9 mouse cellular contexts compared by ENCODE assay signal in the genomic region with DNA sequence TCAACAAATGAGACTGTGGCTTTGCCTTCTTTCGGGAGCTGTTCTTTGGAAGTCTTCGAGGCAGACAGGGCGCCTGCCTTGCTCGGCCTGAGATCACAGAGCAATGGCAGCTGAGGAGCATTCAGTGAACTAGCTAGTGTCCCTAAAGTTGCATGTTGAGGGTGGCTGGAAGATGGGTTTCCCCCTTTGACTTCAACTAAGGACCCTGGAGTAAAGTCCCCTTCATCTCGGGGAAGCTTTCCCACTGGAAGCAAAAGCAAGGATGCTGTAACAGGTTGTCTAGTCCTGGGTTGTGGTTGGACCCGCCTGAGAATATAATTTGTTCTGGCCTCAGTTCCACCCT.
DNase-seq lines count a peak whose midpoint lies in the region; ATAC-seq and TF ChIP-seq lines count a peak whose summit lies in the region.
"Had no signal": no experiment of that assay in that cellular context is flagged by ENCODE, and none has a peak within 500 bp of the region (broad histone marks: within the 10 kb centered on the region; RNA-seq: fewer than 3 reads in every experiment).

No protein-coding gene starts in this region.

- intact Hi-C loops in left cerebral cortex, adult 2 months (cut with DNase I), result loop anchor here (2.0 to 5.0 kb wide), 4 partner anchors 49 to 176 kb away; no protein-coding TSS in a partner anchor

- WGBS in embryonic facial prominence, embryonic 15.5 days, result 17% methylated on average over 6 of the region's 6 CpGs
- WGBS in intestine, embryonic 14.5 days, result 20% methylated on average over 6 of the region's 6 CpGs
- 14% methylated on average over 6 of the region's 6 CpGs for WGBS in neural tube, embryonic 12.5 days

- H3K4me3 ChIP-seq in left cerebral cortex, adult 2 months, result peak overlapping the region; percentile 64
- H3K4me3 ChIP-seq in embryonic facial prominence, embryonic 15.5 days (replicated peaks), result peak overlapping the region; percentile 61
- H3K4me3 ChIP-seq in intestine, embryonic 14.5 days (ENCODE audit: low read depth, low read length), result peak overlapping the region; percentile 49
- H3K4me3 ChIP-seq in neural tube, embryonic 12.5 days, result peak overlapping the region; percentile 60

- H3K27me3 ChIP-seq in embryonic facial prominence, embryonic 15.5 days, result peaks cover 4% of the 10 kb centered on the region
- peaks cover 26% of the 10 kb centered on the region; the same call in 1 of the 2 replicates for H3K27me3 ChIP-seq in intestine, embryonic 14.5 days (replicated peaks; ENCODE audit: control insufficient read depth, insufficient read depth, low read length)
- H3K27me3 ChIP-seq in neural tube, embryonic 12.5 days (replicated peaks), result peaks cover 14% of the 10 kb centered on the region; the same call in 1 of the 2 replicates

- peak overlapping the region; percentile 53 for H3K9ac ChIP-seq in embryonic facial prominence, embryonic 15.5 days
- H3K9ac ChIP-seq in intestine, embryonic 14.5 days (ENCODE audit: low read length), result no peak overlapping the region; the same call in 1 of the 2 replicates
- peak overlapping the region; percentile 71 for H3K9ac ChIP-seq in neural tube, embryonic 12.5 days

- H3K36me3 ChIP-seq in embryonic facial prominence, embryonic 15.5 days, result no peaks in the 10 kb centered on the region
- H3K36me3 ChIP-seq in intestine, embryonic 14.5 days (ENCODE audit: control insufficient read depth, insufficient read depth, low read length), result no peaks in the 10 kb centered on the region
- no peaks in the 10 kb centered on the region for H3K36me3 ChIP-seq in neural tube, embryonic 12.5 days

- no peaks in the 10 kb centered on the region for H3K9me3 ChIP-seq in embryonic facial prominence, embryonic 15.5 days (replicated peaks)
- no peaks in the 10 kb centered on the region for H3K9me3 ChIP-seq in intestine, embryonic 14.5 days (ENCODE audit: control insufficient read depth, low read length)
- no peaks in the 10 kb centered on the region for H3K9me3 ChIP-seq in neural tube, embryonic 12.5 days

- DNase-seq in left cerebral cortex, adult 2 months (ENCODE audit: extremely low spot score in 1 of 2, low spot score in 2 of 2), result no peak
- no peak for DNase-seq in left cerebral cortex, adult 8-10 months (ENCODE audit: low spot score in 2 of 2)
- DNase-seq in intestine, embryonic 14.5 days (ENCODE audit: low spot score), result no peak
- DNase-seq in retina, postnatal 1 day, result no peak
- DNase-seq in right cerebral cortex, adult 18-20 months, result no peak
- DNase-seq in spleen, postnatal 14 days (ENCODE audit: low spot score in 2 of 2), result no peak

- H3K4me2 ChIP-seq in embryonic facial prominence, embryonic 15.5 days (replicated peaks), result peak overlapping the region; percentile 99
- peak overlapping the region; percentile 100 for H3K4me2 ChIP-seq in intestine, embryonic 14.5 days (ENCODE audit: low read length)
- peak overlapping the region; percentile 100 for H3K4me2 ChIP-seq in neural tube, embryonic 12.5 days (replicated peaks)

- no peak for TF ChIP-seq CTCF in left cerebral cortex, adult 2 months (IDR thresholded peaks at IDR 0.05)

- H3K4me1 ChIP-seq in embryonic facial prominence, embryonic 15.5 days, result peaks cover 21% of the 10 kb centered on the region
- H3K4me1 ChIP-seq in intestine, embryonic 14.5 days (replicated peaks; ENCODE audit: control insufficient read depth, insufficient read depth, low read length), result no peaks in the 10 kb centered on the region
- H3K4me1 ChIP-seq in neural tube, embryonic 12.5 days, result peaks cover 17% of the 10 kb centered on the region

- ATAC-seq in embryonic facial prominence, embryonic 15.5 days (ENCODE audit: insufficient number of reproducible peaks, low FRiP score, low TSS enrichment, low read depth), result no peak
- ATAC-seq in intestine, embryonic 14.5 days (replicated peaks; ENCODE audit: low FRiP score, low TSS enrichment, low read depth), result no peak
- ATAC-seq in neural tube, embryonic 12.5 days (ENCODE audit: low FRiP score, low read depth), result no peak
- ATAC-seq: Patski had no signal

- H3K27ac ChIP-seq in left cerebral cortex, adult 2 months, result peak overlapping the region; percentile 71
- H3K27ac ChIP-seq in embryonic facial prominence, embryonic 15.5 days (replicated peaks), result no peak overlapping the region
- no peak overlapping the region for H3K27ac ChIP-seq in intestine, embryonic 14.5 days (ENCODE audit: low read depth)
- H3K27ac ChIP-seq in neural tube, embryonic 12.5 days, result no peak overlapping the region
